Mouse (Mus musculus) lung, adult 2 months (tissue): ENCODE measurements at regions not wholly inside any gene's neighbourhood (a gene's known extent, or its start where the extent isn't known, plus 50 kb on each side); places are given as distances from the start of the nearest gene placed in this dataset.

ENCODE experiments used
- DNase-seq: peaks from one replicate; pipeline ENCODE4 v3.0.0; 2022
- H3K4me1 ChIP-seq: fragments of 200-500 bp; 2 replicates; pipeline ENCODE4 v1.6.1; 2011; ENCODE audit warnings: low read length; ENCODE audit not compliant: control insufficient read depth, insufficient read depth
- H3K4me3 ChIP-seq: fragments of 200-500 bp; replicated peaks from 2 replicates; pipeline ENCODE3; 2011; ENCODE audit warnings: low read depth, mild to moderate bottlenecking, control low read depth, low read length; ENCODE audit errors: extremely low read depth
- CTCF ChIP-seq: fragments of 200-500 bp; IDR thresholded peaks from 2 replicates; pipeline ENCODE4 v1.5.1; 2011; ENCODE audit warnings: mild to moderate bottlenecking, low read length, control low read depth; ENCODE audit not compliant: insufficient read depth
- POLR2A ChIP-seq: fragments of 200-500 bp; IDR thresholded peaks from 2 replicates; pipeline ENCODE4 v1.6.1; 2011; ENCODE audit warnings: low read depth, mild to moderate bottlenecking, control low read depth, low read length, borderline replicate concordance; ENCODE audit errors: extremely low read depth
- WGBS: fragments of 180-500 bp; shearing (Covaris S2); methylation state at CpG from one replicate; pipeline ENCODE4 v1.1.7; 2018; 5-methylcytosine and 5-hydroxymethylcytosine counted together

DNA sequence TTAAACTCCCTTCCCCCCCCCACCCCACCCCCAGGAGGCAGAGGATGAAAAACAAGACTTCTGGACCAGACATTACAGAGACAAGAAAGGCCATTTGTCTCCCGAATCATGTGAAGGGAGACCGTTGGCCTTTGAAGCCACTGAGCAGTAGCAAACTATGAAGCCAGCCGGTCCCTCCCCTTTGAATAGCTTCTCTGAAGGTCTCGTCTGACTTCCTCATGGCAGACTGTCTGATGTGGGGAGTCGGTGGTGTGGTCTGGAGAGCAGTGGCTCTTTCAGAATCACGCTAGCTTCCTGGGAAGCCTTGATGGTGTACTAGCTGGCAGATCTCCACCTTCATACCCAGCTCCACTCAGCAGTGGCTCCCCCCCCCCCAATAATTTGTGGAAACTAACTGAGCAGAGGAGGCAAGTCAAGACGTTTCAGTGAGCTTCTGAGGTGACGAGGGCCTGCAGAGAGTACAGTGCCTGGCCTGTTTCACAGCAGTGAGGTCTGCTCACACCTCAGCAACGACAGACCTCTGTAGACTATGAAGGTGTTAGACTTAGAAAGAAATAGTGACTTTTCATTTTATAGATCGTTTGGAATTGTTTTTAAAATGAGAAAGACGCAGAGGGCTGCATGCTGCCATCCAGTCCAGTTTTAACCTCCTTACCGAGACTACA is 116.9 kb upstream of the Rnaseh2b start:
- Histone ChIP-seq H3K4me1 (peaks cover 6% of the 10 kb centered on the region), H3K4me3 (no peak overlapping the region)
- 61% methylated on average over 12 of the region's 12 CpGs for WGBS
- DNase-seq = no peak
- TF ChIP-seq POLR2A = no peak
- TF ChIP-seq CTCF = no peak

DNA sequence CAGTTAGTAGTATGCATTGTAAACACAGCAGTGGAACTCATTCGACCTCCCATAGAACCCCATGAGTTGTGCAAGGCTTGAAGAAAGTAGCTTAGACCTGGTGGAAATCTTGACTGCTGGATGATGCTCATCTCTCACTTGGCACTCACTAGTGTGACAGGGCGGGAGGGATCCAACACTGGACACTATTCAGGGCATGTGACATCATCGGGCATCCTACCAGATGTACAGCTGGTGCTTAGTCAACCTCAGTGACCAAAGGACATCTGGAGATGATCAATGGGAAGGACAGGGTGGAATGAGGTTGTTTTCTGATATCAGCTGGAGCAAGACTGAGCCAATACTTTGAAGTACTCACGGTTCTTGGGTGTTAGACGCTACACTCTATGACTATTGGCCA is 114.9 kb upstream of the Rnaseh2b start:
- H3K4me1 ChIP-seq = peaks cover 6% of the 10 kb centered on the region
- TF ChIP-seq CTCF (no peak), POLR2A (no peak)
- no peak for DNase-seq
- 64% methylated on average over 5 of the region's 5 CpGs for WGBS
- H3K4me3 ChIP-seq = no peak overlapping the region

DNA sequence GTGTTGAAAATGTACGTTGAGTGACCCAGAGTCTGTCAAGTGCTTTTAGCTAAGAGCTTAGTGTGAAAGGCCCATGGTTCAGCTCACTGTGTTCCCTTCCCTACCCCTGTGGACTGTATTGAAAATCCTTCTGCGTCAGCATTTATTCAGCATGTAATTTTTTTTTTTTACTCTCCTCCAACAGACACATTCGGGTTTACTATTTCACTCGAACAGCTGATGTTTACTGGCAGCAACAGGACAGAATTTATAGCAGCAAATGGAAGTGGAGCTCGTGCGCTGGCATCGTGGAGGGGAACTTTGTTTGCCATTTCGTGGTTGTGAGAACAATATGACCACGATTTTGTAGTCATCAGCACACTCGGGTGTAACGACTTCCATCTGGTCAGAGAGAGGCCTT is 105.0 kb upstream of the Rnaseh2b start:
- TF ChIP-seq CTCF (no peak), POLR2A (no peak)
- 67% methylated on average over 11 of the region's 11 CpGs for WGBS

DNA sequence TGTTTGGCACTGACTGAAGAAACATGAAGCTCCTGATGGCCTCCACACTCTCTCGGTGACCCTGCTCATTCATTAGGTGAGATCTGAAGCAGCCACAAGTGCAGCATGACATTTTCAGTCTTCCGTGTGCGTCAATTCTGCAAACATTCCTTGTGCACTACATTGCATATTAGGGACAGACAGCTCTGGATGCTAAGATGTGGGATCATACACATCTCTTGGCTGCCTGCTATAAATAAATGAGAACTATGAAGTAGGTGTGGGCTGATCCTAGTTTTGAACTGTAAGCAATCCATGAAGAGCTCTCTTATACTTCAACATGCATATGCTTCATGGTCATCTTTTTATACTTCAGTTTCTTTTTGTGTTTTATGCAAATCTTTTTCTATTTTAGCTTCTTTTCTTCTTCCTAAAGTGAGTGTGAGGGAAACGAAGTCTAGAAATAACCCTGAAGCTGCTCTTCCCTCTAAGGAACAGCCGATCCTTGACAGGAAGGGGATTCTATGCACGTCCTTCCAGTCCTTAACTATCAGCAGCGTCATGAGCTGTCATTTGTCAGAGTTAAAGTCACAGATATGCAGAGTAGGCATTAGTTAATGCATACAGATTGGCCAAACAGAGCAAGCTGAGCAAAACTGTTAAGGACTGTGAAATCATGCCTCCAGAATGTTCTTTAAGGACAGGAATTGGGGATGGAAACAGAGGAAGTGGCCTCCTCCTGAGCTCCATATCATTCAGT is 104.1 kb upstream of the Rnaseh2b start:
- TF ChIP-seq CTCF = no peak
- Histone ChIP-seq H3K4me3 (no peak overlapping the region), H3K4me1 (no peaks in the 10 kb centered on the region)
- no peak for DNase-seq
- WGBS = 48% methylated on average over 7 of the region's 7 CpGs

More for the DNA sequence above, 105.0 kb upstream of the Rnaseh2b start:
- DNase-seq = no peak
- Histone ChIP-seq H3K4me3 (no peak overlapping the region), H3K4me1 (no peaks in the 10 kb centered on the region)

DNA sequence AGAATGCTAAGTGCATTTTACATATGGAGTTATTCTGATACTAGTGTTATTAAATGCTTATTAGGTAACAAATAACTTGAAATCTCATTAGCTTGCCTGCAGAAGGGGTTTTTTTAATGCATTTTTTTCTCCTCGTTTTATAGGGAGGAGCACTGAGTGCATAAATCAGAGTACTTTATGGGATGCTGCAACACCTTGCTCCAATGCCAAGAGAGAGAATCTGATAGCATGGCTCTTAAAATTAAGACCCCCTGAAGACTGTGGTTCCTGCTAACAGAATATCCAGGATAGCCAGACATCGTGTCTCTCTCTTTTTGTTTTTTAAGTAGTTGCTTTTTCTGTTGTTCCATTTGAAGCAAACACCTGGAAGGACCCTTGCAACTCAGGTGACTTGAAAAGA is 100.8 kb upstream of the Rnaseh2b start:
- no peaks in the 10 kb centered on the region for H3K4me1 ChIP-seq
- no peak for TF ChIP-seq POLR2A
- no peak for TF ChIP-seq CTCF
- DNase-seq = no peak
- no peak overlapping the region for H3K4me3 ChIP-seq
- WGBS = 71% methylated on average over 2 of the region's 2 CpGs

DNA sequence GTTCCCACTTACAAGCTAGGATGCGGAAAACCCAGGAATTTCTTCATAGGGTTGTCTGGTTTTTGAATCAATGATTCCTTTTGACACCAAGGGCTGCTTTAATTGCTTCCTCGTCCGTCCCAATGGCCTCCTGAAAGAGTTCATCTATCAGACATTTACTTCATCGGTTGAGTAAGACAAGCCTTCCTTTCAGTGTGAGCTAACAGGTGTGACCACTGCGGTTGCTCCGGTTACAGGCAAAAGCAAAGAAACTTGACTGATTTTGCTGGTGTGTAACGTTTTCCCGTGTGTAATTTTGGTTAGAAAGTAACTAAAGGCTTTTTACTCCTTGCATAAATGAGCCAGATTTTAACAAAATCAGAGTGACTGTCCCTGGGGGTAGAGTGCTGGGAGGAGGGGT is 99.6 kb upstream of the Rnaseh2b start:
- no peak for TF ChIP-seq POLR2A
- no peak for TF ChIP-seq CTCF
- no peak for DNase-seq
- WGBS = 66% methylated on average over 8 of the region's 8 CpGs
- no peaks in the 10 kb centered on the region for H3K4me1 ChIP-seq
- no peak overlapping the region for H3K4me3 ChIP-seq

DNA sequence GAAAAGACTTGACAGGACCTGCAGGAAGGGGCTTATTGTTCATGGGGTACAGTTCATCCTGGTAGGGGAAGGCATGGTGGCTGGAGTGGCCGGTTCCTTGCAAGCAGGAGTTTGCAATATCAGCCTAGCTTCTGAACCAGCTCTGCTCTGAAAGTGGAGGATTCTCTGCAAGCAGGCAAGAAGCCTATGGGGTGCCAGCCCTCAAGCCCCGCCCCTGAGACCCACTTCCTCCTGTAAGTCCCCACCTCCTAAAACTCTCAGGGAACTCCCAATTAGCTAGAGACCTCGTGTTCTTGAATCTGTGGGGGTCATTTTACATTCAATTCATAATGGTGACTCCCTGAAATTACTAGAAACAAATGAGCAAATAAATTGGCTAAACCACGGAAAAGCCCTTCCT is 99.0 kb upstream of the Rnaseh2b start:
- no peak for DNase-seq
- no peak overlapping the region for H3K4me3 ChIP-seq
- 53% methylated on average over 4 of the region's 4 CpGs for WGBS
- no peak for TF ChIP-seq POLR2A
- no peak for TF ChIP-seq CTCF
- H3K4me1 ChIP-seq = no peaks in the 10 kb centered on the region

DNA sequence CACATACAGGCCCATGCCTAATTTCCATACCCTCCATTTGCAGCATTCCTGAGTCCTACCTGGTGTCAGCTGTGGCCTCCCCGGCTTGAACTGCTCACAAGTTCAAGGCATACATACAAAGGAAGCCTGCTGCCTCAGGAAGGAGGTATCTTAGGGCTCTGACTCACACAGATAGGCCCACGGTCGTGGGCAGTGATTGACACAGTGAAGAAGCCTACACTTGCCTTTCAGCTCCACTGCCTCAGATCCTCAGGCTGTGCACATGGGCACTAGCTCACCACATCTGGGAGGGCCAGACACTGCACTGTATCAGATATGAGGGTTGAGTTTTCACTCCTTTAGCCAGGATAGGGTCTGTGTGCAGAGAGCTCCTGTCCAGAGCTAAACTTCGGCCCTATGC is 95.6 kb upstream of the Rnaseh2b start:
- DNase-seq = no peak
- Histone ChIP-seq H3K4me3 (no peak overlapping the region), H3K4me1 (no peaks in the 10 kb centered on the region)
- TF ChIP-seq POLR2A = no peak
- no peak for TF ChIP-seq CTCF
- 74% methylated on average over 4 of the region's 4 CpGs for WGBS

DNA sequence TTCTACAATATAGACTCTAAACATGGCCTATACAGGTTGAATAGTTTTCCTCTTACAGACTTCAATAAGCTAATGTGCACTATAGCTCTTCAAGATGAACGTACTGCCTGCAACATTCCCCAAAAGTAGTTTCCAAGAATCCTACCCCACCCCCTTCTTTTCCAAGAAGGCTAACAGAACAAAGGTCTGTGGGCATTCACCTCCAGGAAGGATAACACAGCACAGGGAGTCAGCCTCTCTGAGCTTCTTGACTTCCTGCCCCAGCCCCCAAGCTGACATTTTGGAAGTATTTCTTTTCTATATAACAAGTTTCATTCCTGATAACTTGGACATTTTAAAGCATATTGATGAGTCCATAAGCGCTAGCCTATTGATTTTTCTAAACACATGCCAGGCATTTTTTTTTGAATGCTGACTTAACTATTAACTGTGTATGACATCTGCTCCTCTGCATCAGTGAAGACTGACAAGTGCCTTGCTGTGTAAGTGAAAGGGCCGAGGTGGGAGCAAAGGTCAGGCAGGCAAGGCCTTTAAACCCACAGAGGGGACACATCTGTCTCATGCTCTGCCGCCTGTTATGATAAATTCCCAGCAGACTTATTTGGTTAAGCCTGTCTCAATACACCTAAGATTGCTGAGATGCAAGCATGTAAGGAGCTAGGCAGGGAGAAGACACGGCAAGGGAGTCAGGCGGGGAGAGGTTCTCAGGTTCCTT is 93.8 kb upstream of the Rnaseh2b start:
- TF ChIP-seq POLR2A (no peak), CTCF (no peak)
- WGBS = 75% methylated on average over 6 of the region's 6 CpGs
- no peak for DNase-seq
- no peaks in the 10 kb centered on the region for H3K4me1 ChIP-seq
- H3K4me3 ChIP-seq = no peak overlapping the region
